Comparison of ENCODE assay signal across 9 mouse cellular contexts in genomic region chr6:133960713-133961112, GRCm38 (mm10).
DNase-seq lines count a peak whose midpoint lies in the region; ATAC-seq and TF ChIP-seq lines count a peak whose summit lies in the region.
"Had no signal": no experiment of that assay in that cellular context is flagged by ENCODE, and none has a peak within 500 bp of the region (broad histone marks: within the 10 kb centered on the region; RNA-seq: fewer than 3 reads in every experiment).

No protein-coding gene starts in this region.

- no peak overlapping the region for H3K4me3 ChIP-seq in intestine, embryonic 15.5 days (replicated peaks)
- H3K4me3 ChIP-seq in stomach, postnatal 0 days (ENCODE audit: low read depth, low read length): no peak overlapping the region
- H3K4me3 ChIP-seq: embryonic facial prominence, embryonic 12.5 days had no signal

- H3K9ac ChIP-seq in intestine, embryonic 15.5 days: no peak overlapping the region
- H3K9ac ChIP-seq in stomach, postnatal 0 days (ENCODE audit: low read length): no peak overlapping the region
- H3K9ac ChIP-seq: embryonic facial prominence, embryonic 12.5 days had no signal

- H3K27ac ChIP-seq in intestine, embryonic 15.5 days: no peak overlapping the region
- no peak overlapping the region for H3K27ac ChIP-seq in stomach, postnatal 0 days (replicated peaks)
- H3K27ac ChIP-seq: embryonic facial prominence, embryonic 12.5 days had no signal

- peak; percentile 34 to 48 for DNase-seq in urinary bladder, adult 18-20 months (ENCODE audit: low spot score in 2 of 2)
- no peak for DNase-seq in urinary bladder, postnatal 10 days (ENCODE audit: low spot score)
- DNase-seq in cerebellum, adult 8-10 months: peak; percentile 65
- DNase-seq in frontal cortex, postnatal 36 days (ENCODE audit: low spot score in 2 of 2): peak; percentile 63 to 85
- DNase-seq in left cerebral cortex, postnatal 25 days (ENCODE audit: low spot score in 2 of 2): peak; percentile 76 to 81
- peak; percentile 74 for DNase-seq in stomach, postnatal 0 days (ENCODE audit: low spot score)

- no peaks in the 10 kb centered on the region for H3K9me3 ChIP-seq in intestine, embryonic 15.5 days
- H3K9me3 ChIP-seq in stomach, postnatal 0 days (ENCODE audit: control insufficient read depth, low read length): no peaks in the 10 kb centered on the region
- H3K9me3 ChIP-seq: embryonic facial prominence, embryonic 12.5 days had no signal

- peak; percentile 96 for TF ChIP-seq CTCF in stomach, postnatal 0 days (IDR thresholded peaks at IDR 0.05; ENCODE audit: low read depth)

- ATAC-seq in intestine, embryonic 15.5 days: peak; percentile 71
- peak; percentile 93 for ATAC-seq in monocyte, adult 5-6 weeks (replicated peaks; ENCODE audit: insufficient number of reproducible peaks, low FRiP score, low TSS enrichment, poor library complexity, severe bottlenecking)
- ATAC-seq in stomach, postnatal 0 days (ENCODE audit: low FRiP score, low TSS enrichment): 0 out of 2 replicates have a peak, but pooled peaks have one; percentile 64

- no peaks in the 10 kb centered on the region for H3K27me3 ChIP-seq in intestine, embryonic 15.5 days (replicated peaks)
- H3K27me3 ChIP-seq in stomach, postnatal 0 days (ENCODE audit: control insufficient read depth, insufficient read depth, low read length): no peaks in the 10 kb centered on the region
- H3K27me3 ChIP-seq: embryonic facial prominence, embryonic 12.5 days had no signal

- H3K4me1 ChIP-seq in intestine, embryonic 15.5 days (replicated peaks): no peaks in the 10 kb centered on the region
- no peaks in the 10 kb centered on the region for H3K4me1 ChIP-seq in stomach, postnatal 0 days (replicated peaks; ENCODE audit: control insufficient read depth, insufficient read depth)
- H3K4me1 ChIP-seq: embryonic facial prominence, embryonic 12.5 days had no signal

- no peaks in the 10 kb centered on the region for H3K36me3 ChIP-seq in intestine, embryonic 15.5 days
- H3K36me3 ChIP-seq in stomach, postnatal 0 days (ENCODE audit: control insufficient read depth, insufficient read depth, low read length): no peaks in the 10 kb centered on the region
- H3K36me3 ChIP-seq: embryonic facial prominence, embryonic 12.5 days had no signal

- WGBS in intestine, embryonic 15.5 days: 25% methylated on average over 7 of the region's 7 CpGs
- WGBS in stomach, postnatal 0 days: 27% methylated on average over 7 of the region's 7 CpGs

- intact Hi-C loops in left cerebral cortex, postnatal 25 days (cut with DNase I): loop anchor here (1.0 to 10.0 kb wide), 4 partner anchors 77 to 654 kb away; partner anchors contain the start of gene Etv6

- TF ChIP-seq EP300 in stomach, postnatal 0 days (optimal IDR thresholded peaks at IDR 0.05): no peak

- no peak overlapping the region for H3K4me2 ChIP-seq in intestine, embryonic 15.5 days (replicated peaks)
- H3K4me2 ChIP-seq in stomach, postnatal 0 days (replicated peaks; ENCODE audit: low read depth): no peak overlapping the region
- H3K4me2 ChIP-seq: embryonic facial prominence, embryonic 12.5 days had no signal
